Mouse (Mus musculus): ENCODE results near the gene Gpc6.

Gene Gpc6

DNA sequence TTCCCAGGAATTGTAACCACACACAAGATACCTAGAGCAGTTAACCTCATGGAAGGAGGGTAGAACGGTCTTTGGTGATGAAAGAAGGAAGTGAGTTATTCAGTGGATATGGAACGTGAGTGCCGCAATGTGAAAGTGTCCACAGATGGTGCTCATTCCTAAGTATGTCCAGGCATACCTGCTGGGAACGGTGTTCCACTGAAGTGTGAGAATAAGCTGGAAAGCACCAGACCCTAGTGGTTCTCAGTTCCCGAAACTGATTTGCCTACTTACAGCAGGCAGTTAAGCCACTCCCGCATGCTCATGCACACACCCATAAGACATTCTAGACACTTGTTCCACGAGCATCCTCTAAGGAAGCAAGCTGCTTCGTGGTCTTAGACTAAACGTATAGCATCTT lies 890.9 kb downstream of the Gpc6 start:
- no peak for DNase-seq

DNA sequence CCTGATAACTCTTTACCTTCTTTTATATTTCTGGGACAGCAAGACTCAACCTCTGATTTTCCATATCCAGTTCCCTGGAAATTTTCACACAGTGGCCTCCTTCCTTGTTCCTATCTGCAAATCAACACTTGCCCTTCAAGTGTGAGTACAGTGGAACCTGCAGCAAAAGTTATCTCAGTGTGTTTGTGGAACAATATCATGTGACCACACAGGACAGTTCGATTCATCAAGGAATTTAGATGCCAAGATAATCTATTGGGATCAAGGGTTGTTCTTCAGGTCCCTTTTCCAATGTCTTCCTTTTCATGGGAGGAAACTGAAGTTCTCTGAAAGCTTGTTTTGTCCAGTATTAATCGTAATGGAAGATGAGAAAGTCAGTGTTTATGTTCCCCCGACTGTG lies 891.6 kb downstream of the Gpc6 start:
- no peak for DNase-seq

DNA sequence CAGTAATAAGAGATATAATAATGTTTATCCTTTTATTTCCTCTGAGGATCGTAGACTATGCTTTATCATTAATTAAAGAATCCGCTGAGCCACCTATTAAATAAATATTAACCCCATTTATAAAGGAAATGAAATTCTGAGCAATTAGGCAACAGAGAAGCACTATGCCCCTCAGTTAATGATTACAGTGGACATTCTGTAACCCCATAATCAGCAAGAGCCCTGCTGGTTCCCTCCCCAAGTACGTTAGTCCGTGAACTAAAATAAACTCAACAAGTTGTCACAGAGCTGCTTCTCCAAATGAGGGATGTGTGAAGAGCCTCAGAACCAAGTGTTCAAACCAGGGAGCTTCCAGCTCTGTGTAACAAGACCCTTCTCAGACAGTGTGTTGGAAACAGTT lies 892.1 kb downstream of the Gpc6 start:
- no peak for DNase-seq

DNA sequence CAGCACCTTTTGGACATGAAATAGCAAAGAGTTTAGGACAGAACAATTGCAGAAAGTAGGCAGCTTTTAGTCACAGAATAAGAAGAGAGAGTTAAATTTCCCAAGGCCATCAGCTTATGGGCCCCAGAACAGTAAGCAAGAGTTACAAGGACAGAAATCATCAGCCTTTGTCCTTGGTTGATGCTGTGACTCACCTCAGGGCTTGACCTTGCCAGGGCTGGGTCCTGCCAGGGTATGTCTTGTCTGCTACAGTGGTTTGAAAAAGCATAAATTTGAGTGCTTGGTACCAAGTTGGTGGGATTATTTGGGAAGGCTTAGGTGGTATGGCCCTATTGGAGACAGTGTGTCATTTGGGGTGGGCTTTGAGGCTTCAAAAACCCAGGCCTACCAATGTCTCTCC lies 899.4 kb downstream of the Gpc6 start:
- DNase-seq: no peak

DNA sequence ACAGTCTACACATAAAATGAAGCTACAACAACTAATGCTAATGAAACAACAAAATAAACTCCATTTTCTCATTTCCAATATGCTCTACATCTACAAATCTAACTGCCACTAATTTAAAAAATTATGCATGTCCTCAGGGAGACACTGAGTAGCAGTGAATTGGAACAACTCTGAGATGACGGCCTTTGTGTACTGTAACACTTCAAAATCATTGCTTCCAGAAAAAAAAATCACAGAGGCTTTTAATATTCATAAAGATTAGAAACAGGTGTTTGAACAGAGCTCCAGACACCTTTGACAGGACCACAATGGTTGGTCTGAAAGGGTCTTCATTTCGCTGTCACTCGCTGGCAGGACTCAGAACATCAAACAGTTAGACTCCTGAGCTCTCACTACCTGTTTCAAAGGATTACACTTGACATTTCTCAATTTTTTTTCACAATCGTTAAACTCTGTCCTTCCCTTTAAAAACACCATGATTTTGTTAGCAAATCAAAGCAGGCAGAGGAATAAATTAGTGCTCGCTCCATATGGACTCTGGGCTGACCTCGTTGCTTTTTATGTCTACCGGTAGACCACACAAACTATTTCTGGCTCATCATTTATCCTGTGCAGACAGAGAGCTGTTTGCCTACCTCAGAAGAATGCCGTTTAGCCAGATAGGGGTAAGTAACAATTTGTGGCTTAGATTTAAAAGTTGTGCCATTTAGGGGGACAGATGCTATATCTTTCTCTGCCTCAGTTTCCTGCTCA lies 901.4 kb downstream of the Gpc6 start:
- DNase-seq: no peak

DNA sequence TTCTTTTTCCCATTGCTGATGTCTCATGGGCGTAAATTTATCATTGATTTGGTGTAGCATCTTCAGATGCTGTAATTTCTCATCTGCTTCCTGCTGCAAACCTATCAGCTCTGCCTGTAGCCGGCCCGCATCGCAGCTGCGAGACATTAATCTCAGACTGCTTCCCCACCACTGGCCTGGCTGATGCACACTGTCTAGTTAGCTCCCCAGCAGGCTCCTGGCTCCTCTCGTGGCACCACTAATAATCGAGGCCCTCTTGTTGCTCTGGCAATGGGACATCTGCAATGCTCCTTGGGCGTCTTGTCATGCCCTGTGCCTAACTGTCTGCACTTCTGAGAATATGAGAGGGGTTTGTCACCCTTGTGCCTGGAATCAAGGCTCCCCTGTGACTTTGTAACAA lies 906.2 kb downstream of the Gpc6 start:
- no peak for DNase-seq

DNA sequence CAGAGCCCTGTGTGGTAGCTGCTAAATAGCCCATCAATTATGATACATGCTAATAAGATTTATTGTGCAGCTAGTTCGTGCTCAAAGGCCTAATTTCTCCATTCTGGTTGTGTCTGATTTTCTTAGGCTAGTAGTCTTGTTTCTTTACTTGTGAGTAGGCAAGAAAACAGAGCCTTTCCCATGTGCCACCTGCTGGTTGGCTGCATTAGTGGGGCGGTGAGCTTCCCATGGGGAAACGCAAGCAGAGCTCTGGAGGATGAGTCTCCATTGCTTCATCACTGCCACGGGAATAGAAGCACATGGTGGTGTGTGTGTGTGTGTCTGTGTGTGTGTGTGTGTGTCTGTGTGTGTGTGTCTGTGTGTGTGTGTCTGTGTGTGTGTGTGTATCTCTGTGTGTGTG lies 906.6 kb downstream of the Gpc6 start:
- DNase-seq: no peak

DNA sequence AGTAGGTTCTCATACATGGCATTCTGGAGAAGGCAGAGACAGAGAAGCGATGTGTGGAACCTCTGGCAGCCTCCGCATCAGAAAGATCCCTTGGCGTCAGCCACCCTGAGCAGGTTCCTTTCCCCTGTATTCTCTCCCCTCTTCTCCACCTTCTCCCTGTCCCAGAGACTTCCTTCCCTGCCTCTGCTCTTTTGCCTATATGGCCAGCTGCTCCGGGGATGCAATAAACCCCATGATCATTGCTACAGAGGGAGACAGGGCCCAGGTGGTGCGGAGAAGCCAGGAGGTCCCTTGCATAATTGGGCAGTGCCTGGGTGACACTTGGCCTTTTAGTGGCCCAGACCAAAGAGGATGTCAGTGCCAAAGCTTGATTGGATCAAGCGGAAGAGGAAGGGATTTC lies 910.4 kb downstream of the Gpc6 start:
- DNase-seq: no peak

DNA sequence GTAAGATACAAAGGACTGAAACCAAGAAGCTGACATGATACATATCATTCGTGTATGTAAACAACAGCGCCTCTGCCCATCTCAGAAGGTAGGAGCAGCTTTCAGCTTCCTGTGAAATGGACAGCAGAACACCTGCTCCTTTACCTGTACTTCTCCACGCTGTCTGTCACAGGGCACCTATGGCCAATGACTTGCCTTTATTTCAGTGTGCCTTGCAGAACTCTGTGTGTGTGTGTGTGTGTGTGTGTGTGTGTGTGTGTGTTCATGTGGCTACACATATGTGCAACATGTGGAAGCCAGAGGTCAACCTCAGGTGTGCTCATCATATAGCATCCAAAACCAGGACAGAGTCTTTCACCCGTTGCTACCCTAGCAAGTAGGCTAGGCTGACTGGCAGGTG lies 911.9 kb downstream of the Gpc6 start:
- DNase-seq: no peak

DNA sequence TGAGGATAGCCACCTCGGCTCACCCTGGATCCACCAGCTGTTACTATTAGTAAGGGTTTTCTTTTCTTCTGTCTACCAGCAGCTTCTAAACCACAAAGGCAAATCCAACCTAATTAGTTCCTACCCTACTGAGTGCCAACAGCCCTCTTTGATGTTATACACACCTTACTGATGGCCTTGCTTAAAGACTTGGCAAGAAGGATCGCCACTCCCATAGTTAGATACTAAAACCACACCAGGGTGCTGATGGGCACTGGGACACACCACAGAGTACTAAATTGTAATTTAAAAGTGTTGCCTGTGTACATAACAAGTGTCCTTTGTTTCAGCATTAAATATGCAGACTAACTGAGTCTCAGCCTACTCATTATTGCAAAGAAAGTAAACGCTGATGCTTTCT lies 912.6 kb downstream of the Gpc6 start:
- no peak for DNase-seq

DNA sequence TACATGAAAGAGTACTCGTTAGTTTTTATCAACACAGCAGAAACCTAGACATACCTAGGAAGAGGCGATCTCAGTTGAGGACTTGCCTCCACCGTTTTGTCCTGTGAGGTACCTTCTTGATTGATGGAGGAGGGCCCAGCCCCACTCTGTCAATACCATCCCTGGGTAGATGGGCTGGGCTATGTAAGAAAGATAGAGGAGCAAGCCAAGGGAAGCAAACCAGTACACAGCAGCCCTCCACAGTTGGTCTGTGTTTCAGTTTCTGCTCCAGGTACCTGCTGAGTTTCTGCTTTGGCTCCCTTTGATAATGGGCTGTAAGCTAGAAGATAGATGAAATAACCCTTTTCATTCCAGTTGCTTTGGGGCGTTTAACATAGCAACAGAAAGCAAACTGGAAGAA lies 916.1 kb downstream of the Gpc6 start:
- DNase-seq: no peak

DNA sequence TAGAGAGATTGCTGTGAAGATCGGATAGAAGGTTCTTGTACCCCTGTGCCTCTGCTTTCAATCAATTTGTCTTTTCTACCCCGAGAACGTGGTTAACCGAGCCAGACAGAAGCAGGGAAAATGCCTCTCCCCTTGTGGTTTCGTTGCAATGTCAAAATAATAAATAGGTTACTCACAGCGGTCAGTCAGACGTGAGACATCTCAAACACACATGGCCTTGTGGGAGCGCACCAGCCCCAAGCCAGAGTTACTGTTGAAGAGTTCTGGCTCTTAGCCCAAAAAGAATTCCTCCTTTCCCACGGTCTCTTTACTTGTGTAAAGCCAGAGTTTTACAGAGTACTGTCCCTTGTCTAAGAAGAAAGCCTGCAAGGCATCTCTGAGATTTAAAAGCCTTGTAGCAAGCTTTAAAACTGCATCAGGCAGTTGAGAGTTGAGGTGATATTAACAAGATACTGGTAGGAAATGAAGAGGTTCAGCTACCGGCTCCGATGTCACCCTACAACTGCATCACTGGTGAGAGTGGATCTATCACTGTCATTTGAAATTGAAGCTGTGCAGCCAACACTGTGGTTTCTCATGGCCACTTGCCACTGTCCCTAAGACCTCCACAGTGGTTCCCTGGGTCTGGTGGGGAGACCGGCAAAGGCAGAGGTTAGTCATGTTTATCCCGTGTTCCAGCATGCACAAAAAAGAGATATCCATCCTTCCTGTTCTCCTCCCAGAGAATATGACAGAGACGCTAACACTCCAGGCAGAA lies 916.9 kb downstream of the Gpc6 start:
- DNase-seq: no peak

DNA sequence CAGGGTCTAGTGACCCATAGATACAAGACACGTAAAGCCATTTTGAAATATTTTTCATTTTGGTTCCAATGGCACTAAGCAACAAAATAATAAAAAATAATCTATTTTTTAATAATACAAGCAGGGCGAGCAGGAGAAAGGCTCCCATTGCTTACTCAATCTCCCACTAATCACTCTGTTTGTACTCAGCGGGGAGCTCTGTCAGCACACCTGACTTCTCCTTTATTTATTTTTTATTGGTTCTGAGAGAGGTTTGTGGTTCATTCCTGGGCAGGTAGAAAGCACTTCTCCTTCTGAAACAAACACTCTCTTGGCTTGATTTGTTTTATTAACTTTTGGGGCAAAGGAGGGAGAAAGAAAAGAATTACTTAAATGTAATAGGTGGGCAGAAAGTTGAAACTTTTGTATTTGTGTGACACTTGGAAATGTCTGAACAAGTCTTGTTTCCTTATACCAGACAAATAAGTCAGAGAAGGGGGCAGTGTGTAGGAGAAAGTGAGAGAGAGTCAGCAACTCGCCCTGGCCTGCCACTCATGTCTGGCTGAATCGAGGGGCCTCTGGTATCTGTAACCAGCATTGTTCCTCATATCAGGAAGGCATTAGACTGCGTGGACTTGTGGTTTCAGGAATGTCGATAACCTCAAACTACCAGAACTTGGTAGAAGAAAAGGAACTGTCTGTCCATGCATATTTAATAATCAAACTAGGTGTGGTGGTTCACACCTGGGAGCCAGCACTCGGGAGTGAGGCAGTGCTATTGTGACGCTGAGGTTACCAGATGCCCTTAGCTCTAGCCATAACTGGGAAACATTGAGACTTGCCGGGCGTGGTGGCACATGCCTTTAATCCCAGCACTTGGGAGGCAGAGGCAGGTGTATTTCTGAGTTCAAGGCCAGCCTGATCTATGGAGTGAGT lies 924.7 kb downstream of the Gpc6 start:
- no peak for DNase-seq

DNA sequence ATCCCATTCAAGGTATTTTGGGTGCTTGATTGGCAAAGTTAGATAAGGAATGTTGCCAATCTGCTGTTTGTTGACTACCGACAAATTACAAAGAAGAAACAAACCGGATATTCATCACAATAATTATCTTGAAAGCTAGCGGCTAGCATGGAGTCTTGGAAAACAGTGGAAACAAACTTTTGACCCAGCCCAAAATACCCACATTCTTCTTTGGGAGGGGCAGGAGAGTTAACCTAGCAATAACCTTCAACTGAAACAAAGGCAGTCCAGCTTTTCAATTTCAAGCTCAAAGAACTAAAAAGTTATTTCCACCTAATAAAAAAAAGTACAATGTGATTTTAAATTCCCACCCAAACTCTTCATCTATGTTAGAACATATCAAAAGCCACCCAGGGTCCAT lies 927.2 kb downstream of the Gpc6 start:
- DNase-seq: no peak

DNA sequence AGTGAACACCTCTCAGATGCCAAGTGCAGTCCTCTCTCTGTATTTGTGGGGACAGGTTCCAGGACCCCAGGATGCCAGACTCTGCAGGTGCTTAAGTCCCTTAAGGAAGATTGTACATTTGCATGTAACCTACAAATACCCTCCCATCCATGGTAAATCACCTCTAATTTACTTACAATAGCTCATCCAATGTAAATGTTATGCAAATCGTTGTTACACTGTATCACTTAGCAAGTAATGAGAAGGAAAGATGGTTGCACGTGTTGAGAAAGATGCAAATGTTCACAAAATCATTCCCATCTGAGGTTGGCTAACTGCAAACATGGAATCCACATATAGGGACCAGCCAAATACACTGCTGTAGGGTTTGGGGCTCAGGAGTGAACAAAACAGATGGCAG lies 927.7 kb downstream of the Gpc6 start:
- DNase-seq: no peak

DNA sequence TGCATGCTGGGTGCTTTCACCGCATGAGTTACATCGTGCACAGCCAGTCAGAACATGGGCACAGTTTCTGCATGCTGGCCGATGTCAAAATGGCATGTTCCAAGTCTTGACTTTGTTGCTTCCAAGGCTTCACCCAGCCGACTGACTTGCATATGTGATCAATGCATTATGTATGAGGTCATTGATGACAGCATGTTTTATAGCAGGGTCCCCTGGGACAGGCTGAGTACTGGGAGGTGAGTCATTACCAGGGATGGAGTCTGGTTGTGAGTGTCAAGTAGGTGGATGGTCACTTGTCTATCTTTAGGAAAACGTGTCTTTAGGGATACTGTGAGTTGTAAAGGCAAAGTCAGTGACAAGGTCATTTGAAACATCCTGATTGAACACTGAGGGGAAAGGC lies 929.4 kb downstream of the Gpc6 start:
- DNase-seq: no peak

DNA sequence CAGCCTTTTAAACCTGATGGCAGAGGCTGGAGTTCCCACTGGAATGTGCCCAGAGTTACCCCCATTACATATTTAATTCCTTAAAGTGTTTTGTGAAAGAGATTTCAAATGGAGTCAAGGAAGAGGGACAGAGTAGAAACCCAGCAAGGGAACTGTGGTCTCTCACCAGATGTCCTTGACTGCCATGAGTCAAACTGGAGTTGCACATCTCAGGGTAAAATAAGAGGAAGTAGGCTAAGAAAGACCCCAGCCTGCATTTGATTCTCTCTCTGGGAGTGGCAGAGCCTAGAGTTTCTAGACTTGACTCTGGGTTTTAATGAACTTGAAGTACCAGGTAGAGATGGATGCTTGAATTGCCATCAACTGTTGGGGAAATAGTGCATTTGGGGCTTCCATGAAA lies 946.2 kb downstream of the Gpc6 start:
- DNase-seq: no peak

DNA sequence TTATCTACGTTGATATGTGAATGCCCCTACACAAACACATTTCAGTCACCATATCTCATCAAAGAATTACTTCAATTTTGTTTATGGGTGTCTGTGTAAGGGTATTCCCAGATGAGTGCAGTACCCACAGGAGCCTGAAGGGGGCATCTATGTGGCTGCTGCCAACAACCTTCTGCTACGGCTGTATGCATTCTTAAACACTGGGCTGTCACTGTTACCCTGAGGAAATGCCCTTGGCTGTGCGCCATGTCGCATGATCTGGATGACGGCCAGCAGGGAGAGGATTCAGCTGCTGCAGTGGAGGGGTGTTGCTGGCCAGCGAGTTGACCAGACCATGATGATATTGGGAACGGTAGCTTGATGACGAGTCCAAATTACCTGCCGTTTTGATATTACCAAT lies 954.2 kb downstream of the Gpc6 start:
- DNase-seq: no peak

DNA sequence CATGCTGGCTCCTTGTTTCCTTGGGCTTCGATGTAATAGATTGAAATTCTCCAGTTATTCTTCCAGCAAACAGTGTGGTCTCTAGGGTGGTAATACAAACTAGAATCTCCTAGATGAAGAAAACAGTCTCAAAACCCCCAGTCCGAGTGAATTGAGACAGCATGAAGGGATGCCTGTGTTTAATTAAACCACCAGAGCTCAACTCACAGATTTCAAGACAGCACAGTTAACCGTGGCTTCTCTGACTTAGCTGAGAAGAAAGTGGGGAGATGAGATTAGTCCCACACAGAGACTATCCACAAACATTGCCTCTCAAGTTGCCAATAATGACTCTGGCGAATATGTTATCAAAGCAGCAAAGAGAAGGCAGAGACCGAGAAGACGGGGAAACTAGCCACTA lies 956.0 kb downstream of the Gpc6 start:
- DNase-seq: no peak

DNA sequence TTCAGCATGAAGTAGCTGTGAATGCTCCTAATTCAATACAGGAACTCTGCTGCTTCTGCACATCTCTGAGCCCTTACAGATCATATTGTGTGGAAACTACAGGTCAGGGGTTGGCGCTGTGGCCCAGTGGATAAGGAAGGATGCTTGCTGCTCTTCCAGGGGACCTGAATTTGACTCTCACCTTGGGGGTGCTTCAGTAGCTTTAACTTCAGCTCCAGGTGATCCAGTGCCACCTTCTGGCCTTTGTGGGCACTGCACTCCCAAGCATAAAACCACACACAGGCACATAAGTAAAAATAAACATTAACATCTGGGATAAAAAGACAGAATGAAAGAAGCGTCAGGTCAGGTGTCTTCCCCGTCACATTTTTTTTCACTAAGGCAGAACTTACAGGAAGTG lies 957.1 kb downstream of the Gpc6 start:
- no peak for DNase-seq

DNA sequence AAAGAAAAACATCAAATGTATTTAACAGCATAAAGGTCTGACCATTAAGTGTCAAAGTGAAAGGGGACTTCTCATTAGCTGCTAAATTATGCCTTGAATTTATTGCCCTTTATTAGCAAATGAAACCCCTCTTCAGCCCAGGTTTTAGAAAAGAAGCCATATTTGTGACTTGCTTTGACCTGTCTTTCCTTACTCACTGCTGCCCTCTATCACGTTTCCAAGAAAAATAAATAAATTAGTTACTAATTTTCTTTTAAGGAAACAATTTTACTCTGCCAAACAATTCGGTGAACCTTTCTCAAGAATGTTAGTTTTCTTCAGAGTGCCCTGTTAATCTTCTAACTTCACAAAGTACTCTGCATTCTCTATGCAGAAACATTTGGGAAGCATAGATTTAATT lies 964.5 kb downstream of the Gpc6 start:
- DNase-seq: no peak

DNA sequence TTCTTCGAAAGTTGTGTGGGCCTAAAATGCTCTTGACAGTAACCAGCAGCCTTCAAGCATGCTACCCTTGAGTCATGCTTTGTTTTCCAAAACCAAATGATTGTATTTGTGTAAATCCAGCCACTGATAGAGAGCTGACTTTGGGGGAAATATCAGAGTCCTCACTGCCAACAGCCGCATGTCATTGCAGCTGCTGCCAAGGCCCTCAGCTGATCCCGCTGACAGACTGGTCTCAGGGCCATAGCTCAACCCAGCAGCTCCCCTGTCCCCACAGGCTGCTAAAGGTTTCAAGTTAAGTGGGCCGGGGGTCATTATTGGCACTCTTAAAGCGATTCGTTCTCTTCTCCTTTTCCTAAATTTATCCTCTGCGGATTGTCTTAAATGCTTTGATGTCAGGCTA lies 966.3 kb downstream of the Gpc6 start:
- no peak for DNase-seq

DNA sequence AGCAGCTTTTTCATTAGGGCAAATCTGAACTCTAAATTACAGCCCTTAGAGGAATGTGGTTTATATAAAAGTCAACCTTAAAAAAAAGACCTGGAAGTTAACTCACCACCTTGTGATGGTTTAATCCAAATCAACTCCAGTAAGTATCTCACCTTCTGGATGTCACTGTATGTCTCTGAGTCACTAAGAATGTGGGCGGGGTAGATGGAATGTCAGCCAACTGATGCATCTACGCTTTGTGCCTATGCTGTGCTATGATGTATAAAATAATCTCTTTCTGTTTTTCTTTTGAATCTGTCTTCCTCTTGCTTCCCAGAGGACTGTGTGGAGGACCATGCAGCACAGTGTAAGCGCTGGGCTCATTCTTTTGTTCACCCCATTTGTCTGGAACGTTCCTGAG lies 966.9 kb downstream of the Gpc6 start:
- DNase-seq: no peak
